Mouse (Mus musculus) heart, embryonic 15.5 days (tissue): ENCODE measurements around the gene Tgfbr3l. TPM values are rescaled to one million over a fixed set of nuclear protein-coding genes. Genes with fewer than 3 reads are reported as not detected.
A peak's percentile ranks its signal among the peaks of the same experiment; 100 is the strongest.

Experiments
- ATAC-seq: fragments of 200-750 bp; cut with Nextera tagmentation; replicated peaks from 2 replicates; pipeline ENCODE4 v1.8.0; 2017; ENCODE audit warnings: low read depth, moderate TSS enrichment; ENCODE audit not compliant: insufficient number of reproducible peaks, insufficient read depth, low FRiP score
- H3K27ac ChIP-seq: fragments of 300-500 bp; sonication (generic); 2 replicates; pipeline ENCODE4 v1.5.1; 2015; ENCODE audit warnings: mild to moderate bottlenecking, inconsistent platforms
- H3K27me3 ChIP-seq: fragments of 300-500 bp; sonication (generic); 2 replicates; pipeline ENCODE4 v1.6.1; 2015; ENCODE audit warnings: inconsistent platforms
- H3K36me3 ChIP-seq: fragments of 300-500 bp; sonication (generic); 2 replicates; pipeline ENCODE4 v1.6.1; 2015; ENCODE audit warnings: mild to moderate bottlenecking, inconsistent platforms
- H3K4me1 ChIP-seq: fragments of 300-500 bp; sonication (generic); replicated peaks from 2 replicates; pipeline ENCODE4 v1.6.1; 2015; ENCODE audit warnings: inconsistent platforms
- H3K4me2 ChIP-seq: fragments of 300-500 bp; sonication (generic); 2 replicates; pipeline ENCODE4 v1.6.1; 2015; ENCODE audit warnings: inconsistent platforms, mild to moderate bottlenecking, moderate library complexity
- H3K4me3 ChIP-seq: fragments of 300-500 bp; sonication (generic); 2 replicates; pipeline ENCODE4 v1.5.1; 2015; ENCODE audit warnings: mild to moderate bottlenecking, inconsistent platforms
- H3K9ac ChIP-seq: fragments of 300-500 bp; sonication (generic); 2 replicates; pipeline ENCODE4 v1.6.1; 2015; ENCODE audit warnings: mild to moderate bottlenecking, inconsistent platforms
- H3K9me3 ChIP-seq: fragments of 300-500 bp; sonication (generic); replicated peaks from 2 replicates; pipeline ENCODE4 v1.6.1; 2016; ENCODE audit warnings: inconsistent platforms
- WGBS: fragments of 180-500 bp; shearing (Covaris S2); methylation state at CpG from one replicate; pipeline ENCODE4 v1.1.7; 2015; ENCODE audit warnings: mixed read lengths; 5-methylcytosine and 5-hydroxymethylcytosine counted together
- polyA plus RNA-seq: library from polyadenylated mRNA; unstranded; fragments of >200 nt; fragmentation: Nextera tagmentation; extraction: Ambion mirVana; gene quantifications from 2 replicates; pipeline ENCODE4 v1.2.1, GENCODE M21; 2015

Gene Tgfbr3l
- polyA plus RNA-seq, 1 experiment from 2014 or later, result 3.3 TPM

DNA sequence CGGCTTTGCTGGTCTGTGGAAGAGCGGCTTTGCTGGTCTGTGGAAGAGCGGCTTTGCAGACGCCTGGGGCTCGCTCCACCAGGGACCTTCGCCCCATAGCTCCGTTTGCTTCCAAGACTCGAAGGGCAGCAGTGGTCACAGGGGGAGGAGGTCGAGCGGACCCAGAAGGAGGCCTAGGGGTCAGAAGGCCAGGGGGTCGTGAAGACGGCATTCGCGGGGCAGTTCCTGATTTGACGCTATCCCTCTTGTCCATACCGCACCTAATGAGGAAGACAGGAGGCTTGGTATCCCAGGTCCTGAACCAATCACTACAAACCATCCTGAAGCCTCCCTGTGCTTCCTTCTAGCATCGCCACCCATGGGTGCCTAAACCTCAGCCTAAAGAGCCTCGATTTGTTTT, 31.7 kb upstream of the Tgfbr3l start:
- no peak for ATAC-seq
- Histone ChIP-seq H3K4me2 (peak overlapping the region; percentile 89), H3K27me3 (peaks cover 57% of the 10 kb centered on the region), H3K27ac (no peak overlapping the region), H3K4me3 (peak overlapping the region; percentile 55), H3K4me1 (peaks cover 35% of the 10 kb centered on the region), H3K9ac (no peak overlapping the region), H3K36me3 (no peaks in the 10 kb centered on the region), H3K9me3 (no peaks in the 10 kb centered on the region)
- 14% methylated on average over 18 of the region's 18 CpGs for WGBS

DNA sequence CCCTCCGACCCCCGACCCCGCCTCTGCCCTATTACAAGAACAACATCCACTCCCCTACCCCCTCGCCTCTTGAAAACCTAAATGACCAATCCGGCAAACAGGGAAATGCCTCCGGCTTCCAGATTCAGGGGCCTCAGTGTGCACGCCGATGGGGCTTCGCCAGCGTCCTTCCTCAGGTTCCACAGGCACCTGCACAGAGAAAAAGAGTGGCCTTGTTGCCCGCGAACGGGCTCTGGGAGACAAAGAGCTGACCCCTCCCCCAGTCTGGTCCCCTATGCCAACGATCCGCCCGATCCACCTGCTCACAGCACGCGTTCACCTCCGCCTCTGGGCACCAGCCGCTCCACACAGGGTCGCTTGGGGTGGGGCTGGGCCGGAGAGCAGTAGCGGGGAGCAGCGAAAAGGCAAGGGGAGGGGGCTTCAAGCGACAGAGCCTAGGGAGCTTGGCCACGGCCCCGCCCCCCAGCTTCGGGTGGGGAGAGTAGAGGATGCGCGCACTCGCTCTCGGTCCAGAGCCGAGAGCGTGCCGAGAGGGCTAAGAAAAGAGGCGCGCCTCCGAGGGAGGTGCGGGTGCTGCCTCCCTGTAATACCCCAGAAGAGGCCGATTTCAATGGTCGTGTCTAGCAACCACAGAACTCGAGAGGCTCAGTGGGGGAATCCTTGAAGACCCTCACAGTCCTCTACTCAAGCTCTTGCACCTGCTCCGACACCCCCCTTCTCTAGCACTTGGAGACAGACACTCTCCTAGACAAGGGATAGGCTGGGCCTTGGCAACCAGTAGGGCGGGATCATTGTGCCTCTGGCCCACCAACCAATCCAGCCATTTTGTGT, 31.0 kb upstream of the Tgfbr3l start, which contains the start of gene Prr36:
Prr36 (minus strand) TSS at position 669 of the 831 bp plus-strand sequence.
- no peaks in the 10 kb centered on the region for H3K9me3 ChIP-seq
- H3K27ac ChIP-seq, result no peak within 1 kb of the TSS
- WGBS, result 2% methylated on average over 44 of the region's 44 CpGs
- ATAC-seq, result no peak; the same call in 1 of the 2 replicates
- peaks cover 57% of the 10 kb centered on the region for H3K27me3 ChIP-seq
- H3K4me3 ChIP-seq, result peak within 1 kb of the TSS; percentile 55
- peaks cover 35% of the 10 kb centered on the region for H3K4me1 ChIP-seq
- H3K36me3 ChIP-seq, result no peaks in the 10 kb centered on the region
- H3K9ac ChIP-seq, result peak within 1 kb of the TSS; percentile 46
- peak within 1 kb of the TSS; percentile 89 for H3K4me2 ChIP-seq

DNA sequence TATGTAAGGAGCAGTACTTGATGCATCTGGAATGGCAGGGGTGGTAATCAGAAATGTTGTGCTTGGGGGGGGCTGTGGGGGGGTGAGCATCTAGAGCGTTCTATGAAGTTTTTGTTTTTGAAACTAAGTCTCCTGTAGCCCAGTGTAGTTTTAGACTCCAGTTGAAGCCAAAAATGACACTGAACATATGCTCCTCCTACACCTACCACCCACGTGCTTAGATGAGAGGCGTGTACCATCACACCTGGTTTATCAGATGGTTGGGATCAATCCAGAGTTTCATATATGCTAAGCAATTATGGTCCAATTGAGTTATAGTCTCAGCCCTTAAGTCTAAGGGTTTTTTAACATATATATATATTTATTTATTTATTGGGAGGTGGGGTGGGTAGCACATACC, 28.4 kb upstream of the Tgfbr3l start:
- WGBS, result 78% methylated on average over 3 of the region's 3 CpGs
- Histone ChIP-seq H3K27ac (no peak overlapping the region), H3K27me3 (peaks cover 48% of the 10 kb centered on the region), H3K4me2 (no peak overlapping the region), H3K9me3 (no peaks in the 10 kb centered on the region), H3K36me3 (no peaks in the 10 kb centered on the region), H3K9ac (no peak overlapping the region), H3K4me3 (no peak overlapping the region), H3K4me1 (peaks cover 16% of the 10 kb centered on the region)
- ATAC-seq, result no peak

DNA sequence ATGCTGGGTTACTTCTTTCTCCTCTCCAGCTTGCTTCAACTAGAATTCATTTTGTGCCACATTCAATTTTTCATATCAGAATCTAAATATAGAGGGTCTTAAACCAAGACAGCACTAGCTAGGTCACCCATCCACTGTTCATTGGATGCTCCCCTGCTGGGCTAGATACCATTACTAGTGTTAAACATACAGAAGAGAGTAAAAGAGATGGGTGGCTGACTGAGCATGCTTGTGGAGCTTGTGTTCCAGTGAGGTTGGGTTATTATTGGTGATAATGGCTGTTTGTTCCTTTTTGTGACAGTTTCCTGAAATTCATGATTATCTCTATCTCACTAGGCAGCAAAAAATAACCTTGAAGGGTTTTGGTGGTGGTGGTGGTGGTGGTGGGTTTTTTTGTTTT, 26.0 kb upstream of the Tgfbr3l start:
- H3K9me3 ChIP-seq, result no peaks in the 10 kb centered on the region
- no peak overlapping the region for H3K4me2 ChIP-seq
- no peak overlapping the region for H3K27ac ChIP-seq
- H3K4me3 ChIP-seq, result no peak overlapping the region
- ATAC-seq, result no peak
- H3K27me3 ChIP-seq, result peaks cover 44% of the 10 kb centered on the region
- no peaks in the 10 kb centered on the region for H3K36me3 ChIP-seq
- H3K4me1 ChIP-seq, result peaks cover 11% of the 10 kb centered on the region
- no peak overlapping the region for H3K9ac ChIP-seq

DNA sequence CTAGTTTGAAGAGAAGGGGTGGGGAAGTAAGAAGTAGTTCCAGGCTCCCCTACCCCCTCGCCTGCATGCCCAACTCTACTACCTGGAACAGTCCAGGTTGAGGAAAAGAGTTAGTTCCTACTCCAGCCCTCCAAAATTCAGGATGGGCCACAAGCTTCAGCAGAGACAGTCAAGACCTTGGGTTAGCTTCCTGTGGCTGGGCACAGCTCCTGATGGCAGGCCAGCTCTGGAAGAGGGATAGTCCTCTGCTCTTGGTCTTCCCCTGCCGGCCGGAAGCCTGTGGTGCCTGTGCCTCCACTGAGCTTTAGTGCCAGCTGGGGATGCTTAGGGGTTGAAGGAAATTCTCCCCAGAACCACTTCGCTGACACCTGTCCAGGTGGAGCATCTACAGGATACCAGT, 21.7 kb upstream of the Tgfbr3l start:
- peak; percentile 22; the same call in 1 of the 2 replicates for ATAC-seq
- H3K4me1 ChIP-seq, result peaks cover 9% of the 10 kb centered on the region
- peaks cover 49% of the 10 kb centered on the region for H3K27me3 ChIP-seq
- H3K36me3 ChIP-seq, result no peaks in the 10 kb centered on the region
- no peak overlapping the region for H3K9ac ChIP-seq
- H3K4me2 ChIP-seq, result peak overlapping the region; percentile 54
- 26% methylated on average over 4 of the region's 4 CpGs for WGBS
- H3K4me3 ChIP-seq, result peak overlapping the region; percentile 28
- H3K27ac ChIP-seq, result no peak overlapping the region
- H3K9me3 ChIP-seq, result no peaks in the 10 kb centered on the region

DNA sequence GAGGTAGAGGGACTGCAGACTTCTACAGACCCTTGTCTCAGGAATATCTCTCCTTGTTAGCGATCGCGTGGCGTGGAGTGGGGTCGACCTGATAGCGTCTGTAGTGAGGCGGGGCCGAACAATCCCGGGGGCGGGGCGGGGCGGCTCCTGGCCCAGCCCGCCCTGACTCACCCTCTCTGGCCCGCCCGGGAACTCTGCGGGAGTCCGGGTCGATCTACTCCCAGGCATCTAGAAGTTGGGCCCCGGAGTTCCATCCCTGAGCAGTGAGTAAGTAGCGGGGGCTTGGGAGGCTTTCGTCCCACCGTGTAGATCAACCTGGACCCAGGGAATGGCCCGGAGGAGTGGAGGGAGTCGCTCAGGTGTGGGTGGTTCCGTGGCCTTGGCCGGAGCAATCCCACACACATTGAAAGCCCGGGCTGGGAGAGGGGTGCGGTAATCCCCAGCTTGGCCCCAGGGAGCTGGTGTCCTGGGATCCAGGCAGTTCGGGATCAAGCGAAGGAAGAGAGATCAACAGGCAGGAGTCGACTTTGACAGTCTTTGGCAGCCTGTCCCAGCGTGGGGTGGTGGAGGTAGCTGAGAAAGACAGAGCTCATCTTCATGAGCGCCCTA, 21.2 kb upstream of the Tgfbr3l start, which contains the start of gene Lrrc8e:
Lrrc8e (plus strand) TSS at position 89 of the 609 bp plus-strand sequence.
- H3K27ac ChIP-seq, result no peak within 1 kb of the TSS
- peaks cover 9% of the 10 kb centered on the region for H3K4me1 ChIP-seq
- peak within 1 kb of the TSS; percentile 54 for H3K4me2 ChIP-seq
- H3K9ac ChIP-seq, result no peak within 1 kb of the TSS
- H3K36me3 ChIP-seq, result no peaks in the 10 kb centered on the region
- H3K9me3 ChIP-seq, result no peaks in the 10 kb centered on the region
- peak within 1 kb of the TSS; percentile 28 for H3K4me3 ChIP-seq
- peak; percentile 18; the same call in 1 of the 2 replicates for ATAC-seq
- peaks cover 49% of the 10 kb centered on the region for H3K27me3 ChIP-seq
- WGBS, result 6% methylated on average over 33 of the region's 33 CpGs

DNA sequence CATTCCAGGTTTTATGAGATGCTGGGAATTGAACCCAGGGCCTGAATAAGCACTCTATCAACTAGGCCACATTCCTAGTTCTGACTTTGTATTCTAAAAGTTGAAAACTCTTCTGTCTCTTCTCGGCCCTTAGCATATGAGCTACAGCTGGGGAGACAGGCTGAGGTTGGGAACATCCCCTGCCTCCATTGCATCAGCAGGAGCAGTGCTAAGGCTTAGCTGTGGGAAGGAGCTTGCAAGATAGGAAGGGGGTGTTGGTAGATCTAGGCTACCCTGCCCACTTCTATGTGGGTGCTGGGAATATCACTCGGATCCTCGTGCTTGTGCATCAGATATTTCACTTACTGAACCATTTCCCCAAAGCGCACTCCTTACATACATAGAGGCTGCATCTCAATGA, 20.1 kb upstream of the Tgfbr3l start:
- no peak overlapping the region for H3K27ac ChIP-seq
- H3K4me2 ChIP-seq, result no peak overlapping the region
- no peaks in the 10 kb centered on the region for H3K36me3 ChIP-seq
- peaks cover 9% of the 10 kb centered on the region for H3K4me1 ChIP-seq
- H3K9me3 ChIP-seq, result no peaks in the 10 kb centered on the region
- H3K9ac ChIP-seq, result no peak overlapping the region
- WGBS, result 85% methylated on average over 4 of the region's 4 CpGs
- no peak overlapping the region for H3K4me3 ChIP-seq
- peaks cover 49% of the 10 kb centered on the region for H3K27me3 ChIP-seq
- ATAC-seq, result no peak

DNA sequence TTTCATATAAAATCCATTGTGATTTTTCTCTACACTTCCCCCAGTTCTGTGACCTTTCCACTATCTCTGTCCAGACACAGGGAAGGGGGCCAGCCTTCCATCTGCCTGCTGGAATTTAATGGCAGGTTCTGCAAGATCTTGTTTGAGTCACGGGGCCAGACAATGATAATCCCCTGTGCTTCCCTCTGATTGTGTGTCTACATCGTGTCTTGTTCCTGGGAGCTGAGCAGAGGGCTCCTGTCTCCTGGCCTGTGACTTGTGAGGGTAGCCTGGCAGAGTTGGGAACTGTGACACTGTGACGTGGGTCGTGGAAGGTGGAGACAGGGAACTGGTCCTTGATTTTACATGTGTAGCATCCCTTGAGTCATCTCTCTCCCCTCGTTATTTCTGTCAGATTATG, 18.2 kb upstream of the Tgfbr3l start:
- Histone ChIP-seq H3K27ac (no peak overlapping the region), H3K4me3 (no peak overlapping the region), H3K4me2 (no peak overlapping the region), H3K9ac (no peak overlapping the region), H3K4me1 (peaks cover 9% of the 10 kb centered on the region), H3K27me3 (peaks cover 40% of the 10 kb centered on the region), H3K9me3 (no peaks in the 10 kb centered on the region), H3K36me3 (no peaks in the 10 kb centered on the region)
- WGBS, result 62% methylated on average over 5 of the region's 5 CpGs
- ATAC-seq, result no peak

DNA sequence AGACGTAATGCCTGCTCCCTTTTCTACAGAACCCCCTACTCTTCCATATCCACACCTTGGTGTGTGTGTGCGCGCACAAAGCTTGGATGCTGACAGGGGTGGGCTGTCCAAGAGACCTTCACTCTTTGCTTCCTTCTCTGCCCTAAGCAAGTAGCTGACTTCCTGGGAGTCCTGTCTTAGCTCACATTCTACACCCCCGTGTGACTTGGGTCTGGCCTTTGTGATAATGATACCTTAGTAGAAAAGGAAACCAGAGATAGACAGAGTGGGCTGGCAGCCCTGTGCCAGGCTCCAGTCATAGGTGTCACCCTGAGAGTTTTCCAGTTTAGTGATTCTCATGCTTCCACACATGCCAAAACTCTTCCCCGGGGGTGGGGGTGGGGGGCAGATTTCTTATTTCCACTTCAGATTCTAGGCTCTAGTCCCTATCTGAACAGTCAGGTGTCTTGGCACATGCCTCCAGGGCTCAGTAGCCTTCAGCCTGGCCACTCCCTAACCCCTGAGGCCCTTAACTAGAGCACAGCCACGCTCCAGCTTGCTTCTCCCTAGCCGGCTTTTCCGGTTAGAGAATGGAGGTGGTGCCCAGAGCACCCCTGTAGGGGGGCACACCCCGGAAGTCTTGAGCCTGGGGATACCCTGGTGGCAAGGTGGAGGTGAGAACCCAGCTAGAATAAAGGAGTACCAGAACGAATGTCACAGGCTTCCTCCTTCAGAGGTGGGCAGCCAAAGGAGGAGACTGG, 17.2 kb upstream of the Tgfbr3l start:
- Histone ChIP-seq H3K4me1 (peaks cover 9% of the 10 kb centered on the region), H3K27ac (no peak overlapping the region), H3K36me3 (no peaks in the 10 kb centered on the region), H3K9me3 (no peaks in the 10 kb centered on the region), H3K9ac (no peak overlapping the region), H3K4me3 (no peak overlapping the region), H3K4me2 (no peak overlapping the region), H3K27me3 (peaks cover 35% of the 10 kb centered on the region)
- WGBS, result 50% methylated on average over 10 of the region's 10 CpGs
- ATAC-seq, result no peak

DNA sequence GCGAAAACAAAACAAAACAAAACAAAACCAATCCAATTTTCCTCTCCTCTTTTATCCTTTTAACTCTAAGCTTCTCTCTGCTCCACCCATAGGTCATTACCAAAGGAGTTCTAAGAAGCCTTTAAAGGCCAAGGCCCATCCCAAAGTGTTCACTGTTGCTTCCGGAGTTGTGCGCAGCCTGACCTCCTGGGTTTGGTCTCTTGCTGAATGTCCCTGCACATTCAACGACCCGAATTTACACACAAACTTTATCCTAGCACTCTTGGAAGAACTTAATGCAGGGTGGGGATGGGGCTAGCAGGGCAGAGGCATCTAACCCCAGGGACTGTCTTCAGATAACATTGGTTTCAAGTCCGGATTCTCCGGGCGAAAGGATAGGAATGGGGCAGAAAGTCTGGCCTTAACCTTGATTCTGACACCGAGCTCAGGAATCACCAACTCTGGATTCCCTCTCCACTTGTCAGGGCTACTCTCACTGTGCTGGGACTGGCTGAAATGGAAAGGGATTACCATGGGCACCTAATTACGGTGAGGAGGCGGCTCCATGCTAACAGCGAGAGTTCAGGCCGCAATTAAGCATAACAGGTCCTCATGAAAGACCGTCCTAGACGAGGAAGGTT, 10.1 kb upstream of the Tgfbr3l start:
- no peaks in the 10 kb centered on the region for H3K9me3 ChIP-seq
- peaks cover 8% of the 10 kb centered on the region; the same call in 1 of the 2 replicates for H3K36me3 ChIP-seq
- H3K9ac ChIP-seq, result peak overlapping the region; percentile 68
- H3K27ac ChIP-seq, result peak overlapping the region; percentile 93
- no peaks in the 10 kb centered on the region for H3K27me3 ChIP-seq
- H3K4me3 ChIP-seq, result peak overlapping the region; percentile 82
- 17% methylated on average over 15 of the region's 15 CpGs for WGBS
- peak overlapping the region; percentile 72 for H3K4me2 ChIP-seq
- ATAC-seq, result no peak
- H3K4me1 ChIP-seq, result peaks cover 27% of the 10 kb centered on the region
